Mouse (Mus musculus): ENCODE data around the gene Gm20441. TPM values are rescaled to one million over a fixed set of nuclear protein-coding genes. Genes with fewer than 3 reads are reported as not detected.
A peak's percentile ranks its signal among the peaks of the same experiment; 100 is the strongest.
"Not testable (repeated sequence)": the region's sequence is repeated elsewhere in the genome, so short reads cannot be mapped to it uniquely, and the experiment has no call there.

The Gm20441 gene
- total RNA-seq, 2 experiments from 2014 or later, result not detected

- TF ChIP-seq CTCF (IDR thresholded peaks at IDR 0.05), result no peak
- Histone ChIP-seq H3K27ac (no peak overlapping the region), H3K4me3 (no peak overlapping the region)
- DNase-seq (ENCODE audit: extremely low spot score in 1 of 2, low spot score in 2 of 2), result no peak
- intact Hi-C loops (cut with DNase I), result no loop called here
Measured at GRCm38 (mm10) chr10:75776562-75776961, 4.2 kb downstream of the Gm20441 start.

GRCm38 (mm10) chr10:75774587-75774986, 6.2 kb downstream of the Gm20441 start:
- no peak for TF ChIP-seq CTCF (IDR thresholded peaks at IDR 0.05)
- no peak overlapping the region for H3K27ac ChIP-seq
- H3K4me3 ChIP-seq, result no peak overlapping the region
- no peak for DNase-seq (ENCODE audit: extremely low spot score in 1 of 2, low spot score in 2 of 2)
- intact Hi-C loops (cut with DNase I), result no loop called here

- DNase-seq (ENCODE audit: extremely low spot score in 1 of 2, low spot score in 2 of 2), result no peak
- H3K4me3 ChIP-seq, result no peak overlapping the region
- no peak overlapping the region for H3K27ac ChIP-seq
- TF ChIP-seq CTCF (IDR thresholded peaks at IDR 0.05), result no peak
- intact Hi-C loops (cut with DNase I), result no loop called here
Measured at GRCm38 (mm10) chr10:75774102-75774501, 6.7 kb downstream of the Gm20441 start.

GRCm38 (mm10) chr10:75772795-75773664, 7.7 kb downstream of the Gm20441 start, which contains the start of gene Ddt:
Gene Ddt (minus strand): TSS chr10:75773414.
- intact Hi-C loops (cut with DNase I), result loop anchor here (2.0 kb wide), 1 partner anchor 60 kb away; no protein-coding TSS in a partner anchor
- DNase-seq (ENCODE audit: extremely low spot score in 1 of 2, low spot score in 2 of 2), result peak; percentile 74 to 84
- peak; percentile 27 for TF ChIP-seq CTCF (IDR thresholded peaks at IDR 0.05)
- Histone ChIP-seq H3K27ac (peak within 1 kb of the TSS; percentile 61), H3K4me3 (peak within 1 kb of the TSS; percentile 61)

GRCm38 (mm10) chr10:75767756-75768155, 13.0 kb downstream of the Gm20441 start:
- DNase-seq (ENCODE audit: extremely low spot score in 1 of 2, low spot score in 2 of 2); H3K27ac ChIP-seq; intact Hi-C loops (cut with DNase I); H3K4me3 ChIP-seq: not testable (repeated sequence)

- no peak for DNase-seq (ENCODE audit: extremely low spot score in 1 of 2, low spot score in 2 of 2)
- no peak for TF ChIP-seq CTCF (IDR thresholded peaks at IDR 0.05)
- no peak overlapping the region for H3K27ac ChIP-seq
- intact Hi-C loops (cut with DNase I), result no loop called here
- H3K4me3 ChIP-seq, result no peak overlapping the region
Measured at GRCm38 (mm10) chr10:75766856-75767255, 13.9 kb downstream of the Gm20441 start.

GRCm38 (mm10) chr10:75764519-75765473, 16.0 kb downstream of the Gm20441 start:
- Histone ChIP-seq H3K4me3 (peak overlapping the region; percentile 85), H3K27ac (peak overlapping the region; percentile 79)
- intact Hi-C loops (cut with DNase I), result loop anchor here (1.0 to 5.0 kb wide), 5 partner anchors 20 to 178 kb away; partner anchors contain the start of gene Gstt2
- peak; percentile 69 for TF ChIP-seq CTCF (IDR thresholded peaks at IDR 0.05)
- DNase-seq (ENCODE audit: extremely low spot score in 1 of 2, low spot score in 2 of 2), result peak in 1 of 2 experiments; percentile 40

- no peak; the same call in 1 of the 2 replicates for TF ChIP-seq CTCF (IDR thresholded peaks at IDR 0.05)
- H3K4me3 ChIP-seq, result peak within 1 kb of the TSS; percentile 85
- peak; percentile 96 to 98 for DNase-seq (ENCODE audit: extremely low spot score in 1 of 2, low spot score in 2 of 2)
- intact Hi-C loops (cut with DNase I), result loop anchor here (1.0 to 5.0 kb wide), 5 partner anchors 19 to 177 kb away; partner anchors contain the start of gene Gstt2
- H3K27ac ChIP-seq, result peak within 1 kb of the TSS; percentile 88
Measured at GRCm38 (mm10) chr10:75763682-75764518, 16.9 kb downstream of the Gm20441 start, which contains the start of gene Cabin1. Gene Cabin1 (minus strand): TSS chr10:75764341.

GRCm38 (mm10) chr10:75762413-75762812, 18.3 kb downstream of the Gm20441 start:
- Histone ChIP-seq H3K27ac (no peak overlapping the region), H3K4me3 (no peak overlapping the region)
- no peak for DNase-seq (ENCODE audit: extremely low spot score in 1 of 2, low spot score in 2 of 2)
- intact Hi-C loops (cut with DNase I), result loop anchor here (5.0 kb wide), 1 partner anchor 95 kb away; no protein-coding TSS in a partner anchor
- no peak for TF ChIP-seq CTCF (IDR thresholded peaks at IDR 0.05)

GRCm38 (mm10) chr10:75760311-75760710, 20.4 kb downstream of the Gm20441 start:
- Histone ChIP-seq H3K4me3 (no peak overlapping the region), H3K27ac (no peak overlapping the region)
- TF ChIP-seq CTCF (IDR thresholded peaks at IDR 0.05), result peak; percentile 6; the same call in 1 of the 2 replicates
- intact Hi-C loops (cut with DNase I), result loop anchor here (5.0 kb wide), 1 partner anchor 97 kb away; no protein-coding TSS in a partner anchor
- DNase-seq (ENCODE audit: extremely low spot score in 1 of 2, low spot score in 2 of 2), result no peak

Data from left cerebral cortex, adult 2 months (tissue).